Mouse (Mus musculus) thymus, adult 2 months (tissue): ENCODE results near the gene Gfy.
A peak's percentile ranks its signal among the peaks of the same experiment; 100 is the strongest.

Experiments used
- CTCF ChIP-seq: fragments of 200-500 bp; IDR thresholded peaks from 2 replicates; pipeline ENCODE4 v1.5.1; 2012; ENCODE audit warnings: mild to moderate bottlenecking, control low read depth, low read length, moderate library complexity, borderline replicate concordance; ENCODE audit not compliant: control insufficient read depth, poor library complexity, insufficient read depth; ENCODE audit errors: extremely low read depth
- POLR2A ChIP-seq: fragments of 200-500 bp; IDR thresholded peaks from 2 replicates; pipeline ENCODE4 v1.6.1; 2012; ENCODE audit warnings: mild to moderate bottlenecking, low read length, control low read depth, moderate library complexity; ENCODE audit not compliant: control insufficient read depth, poor library complexity, insufficient read depth; ENCODE audit errors: extremely low read depth

DNA sequence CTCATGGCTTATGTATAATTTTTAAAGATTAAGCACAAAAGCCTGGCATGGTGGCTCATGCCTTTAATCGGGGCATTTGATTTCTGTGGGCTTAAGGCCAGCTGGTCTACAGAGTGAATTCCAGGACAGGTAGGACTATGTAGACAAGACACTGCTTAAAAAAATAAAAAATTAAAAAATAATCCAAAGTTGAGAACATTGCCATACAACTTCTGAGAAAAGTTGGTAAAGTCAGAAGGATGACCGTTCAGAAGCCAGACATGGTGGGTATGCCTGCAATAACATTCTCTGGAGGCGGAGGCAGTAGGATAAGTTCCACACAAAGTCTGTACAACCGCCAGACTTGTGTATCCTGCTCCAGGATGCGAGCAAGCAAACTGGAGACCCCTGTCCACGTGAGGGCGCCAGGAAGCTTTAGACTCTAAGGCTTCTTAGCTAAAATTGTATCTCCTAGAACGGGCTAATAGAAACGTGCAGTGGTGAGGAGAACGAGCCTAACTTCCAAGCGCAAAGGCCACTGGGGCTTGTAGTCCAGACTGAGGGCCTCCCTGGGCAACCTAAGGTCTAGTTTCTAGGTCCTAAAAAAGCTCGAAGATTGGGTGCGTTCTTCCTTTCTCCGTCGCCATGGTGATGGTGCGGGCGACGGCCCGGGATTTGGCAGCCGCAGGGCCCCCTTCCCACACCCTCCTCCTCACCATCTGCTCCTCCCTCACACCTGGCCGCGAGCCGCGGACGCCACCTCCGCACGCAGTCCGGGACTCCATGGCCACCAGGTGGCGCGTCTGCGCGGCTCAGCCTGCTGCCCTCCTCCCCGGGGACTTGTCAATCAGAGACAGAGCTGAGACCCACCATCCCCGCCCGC is 17.5 kb downstream of the Gfy start:
- TF ChIP-seq CTCF (peak; percentile 98), POLR2A (no peak)
